Mouse (Mus musculus) heart, adult 18-20 months (tissue): Measurements from ENCODE around the gene Cfb. TPM values are rescaled to one million over a fixed set of nuclear protein-coding genes. Genes with fewer than 3 reads are reported as not detected.
A peak's percentile ranks its signal among the peaks of the same experiment; 100 is the strongest.
"Not testable (repeated sequence)": the region's sequence is repeated elsewhere in the genome, so short reads cannot be mapped to it uniquely, and the experiment has no call there.

ENCODE experiments used
- DNase-seq, 2 experiments: peaks; one replicate each; pipeline ENCODE4 v3.0.0; 2021 to 2022; ENCODE audit warnings: mixed read lengths in 1 of 2
- microRNA-seq, 2 experiments: library from miRNA; unstranded; fragments of <30 nt; microRNA quantifications; one replicate each; pipeline ENCODE4 v1.2.0; 2022
- total RNA-seq, 2 experiments: library from RNA; stranded (reverse); gene quantifications; 2 replicates each; pipeline ENCODE4 v1.2.3; 2021

The Cfb gene
- total RNA-seq, 2 experiments from 2014 or later = 3.3 to 13.7 TPM

- DNase-seq = peak; percentile 97
These were observed 25.5 kb downstream of the Cfb start, which contains the start of the genes Stk19 and Dxo for GRCm38 (mm10) chr17:34836856-34837221. Gene Stk19, minus strand, starts transcription at chr17:34836945. Gene Dxo, plus strand, starts transcription at chr17:34837019.

GRCm38 (mm10) chr17:34836155-34836855, 26.0 kb downstream of the Cfb start:
- no peak for DNase-seq

- DNase-seq = not testable (repeated sequence)
These were observed 31.5 kb downstream of the Cfb start for GRCm38 (mm10) chr17:34830776-34831175.

GRCm38 (mm10) chr17:34814818-34815370, 47.4 kb downstream of the Cfb start:
- DNase-seq = no peak

GRCm38 (mm10) chr17:34813747-34814146, 48.6 kb downstream of the Cfb start:
- peak; percentile 11 to 52 for DNase-seq

- DNase-seq = no peak
These were observed 51.0 kb downstream of the Cfb start for GRCm38 (mm10) chr17:34811275-34811674.

- not testable (repeated sequence) for DNase-seq
These were observed 51.5 kb downstream of the Cfb start for GRCm38 (mm10) chr17:34810811-34811210.

- not testable (repeated sequence) for DNase-seq
These were observed 51.9 kb downstream of the Cfb start for GRCm38 (mm10) chr17:34810411-34810810.

GRCm38 (mm10) chr17:34808599-34809205, 53.6 kb downstream of the Cfb start:
- no peak for DNase-seq

GRCm38 (mm10) chr17:34807176-34807575, 55.1 kb downstream of the Cfb start:
- DNase-seq = no peak

Small RNA genes within 50 kb of the gene (microRNA-seq; reads per million reads assigned to microRNA genes)
- 0 reads per million in 2 experiments for gene Mir6970
- gene Mir6971 = 0.76 to 2.2 reads per million in 2 experiments
- 0 reads per million in 2 experiments for gene Mir6972

Other genes starting within 250 kb of the Cfb start
- gene Egfl8, start 246.5 kb downstream of the Cfb start, total RNA-seq = 1 to 10 TPM in 1 of 2 experiments, under 1 TPM in 1; 0.85 to 1.1 TPM
- 10 to 100 TPM; 55.5 to 55.8 TPM for gene Ppt2, start 234.0 kb downstream of the Cfb start, total RNA-seq
- 1 to 10 TPM in 1 of 2 experiments, under 1 TPM in 1; 0.93 to 1.5 TPM for gene Prrt1, start 233.0 kb downstream of the Cfb start, total RNA-seq
- 1 to 10 TPM; 5.8 to 6.5 TPM for gene Fkbpl, start 217.8 kb downstream of the Cfb start, total RNA-seq
- gene Atf6b, start 215.4 kb downstream of the Cfb start, total RNA-seq = 10 to 100 TPM; 15.5 to 17.2 TPM
- 10 to 100 TPM; 22.9 to 26.5 TPM for gene Tnxb, start 192.0 kb downstream of the Cfb start, total RNA-seq
- 10 to 100 TPM; 14.4 to 25.5 TPM for gene C4b, start 118.6 kb downstream of the Cfb start, total RNA-seq
- gene Cyp21a1, start 58.0 kb downstream of the Cfb start, total RNA-seq = not detected
- gene Stk19, start 25.6 kb downstream of the Cfb start, total RNA-seq = 1 to 10 TPM; 8.5 to 9.5 TPM
- 10 to 100 TPM in 1 of 2 experiments, 1 to 10 TPM in 1; 9.8 to 13.3 TPM for gene Dxo, start 25.5 kb downstream of the Cfb start, total RNA-seq
- gene Skiv2l, start 12.3 kb downstream of the Cfb start, total RNA-seq = 10 to 100 TPM; 20.5 to 21.0 TPM
- gene Nelfe, start 12.1 kb downstream of the Cfb start, total RNA-seq = 10 to 100 TPM; 14.4 to 15.2 TPM
- gene Zbtb12, start 17.0 kb upstream of the Cfb start, total RNA-seq = 1 to 10 TPM; 7.4 to 7.7 TPM
- not detected for gene Gm20547, start 19.5 kb upstream of the Cfb start, total RNA-seq
- gene C2, start 35.7 kb upstream of the Cfb start, total RNA-seq = 1 to 10 TPM; 2.8 to 4.1 TPM
- 10 to 100 TPM; 38.1 to 42.7 TPM for gene Ehmt2, start 36.0 kb upstream of the Cfb start, total RNA-seq
- gene Slc44a4, start 51.9 kb upstream of the Cfb start, total RNA-seq = under 1 TPM in 1 of 2 experiments, not detected in 1; 0.62 TPM
- gene Neu1, start 68.7 kb upstream of the Cfb start, total RNA-seq = 10 to 100 TPM; 14.6 to 15.9 TPM
- 10 to 100 TPM; 15.5 to 68.2 TPM for gene Hspa1b, start 96.7 kb upstream of the Cfb start, total RNA-seq
- not detected for gene Gm20481, start 107.4 kb upstream of the Cfb start, total RNA-seq
- 10 to 100 TPM; 17.5 to 41.5 TPM for gene Hspa1a, start 109.6 kb upstream of the Cfb start, total RNA-seq
- 10 to 100 TPM in 1 of 2 experiments, 1 to 10 TPM in 1; 9.8 to 10.8 TPM for gene Hspa1l, start 110.2 kb upstream of the Cfb start, total RNA-seq
- gene Lsm2, start 119.3 kb upstream of the Cfb start, total RNA-seq = 10 to 100 TPM; 16.3 to 18.0 TPM
- gene Vars, start 138.5 kb upstream of the Cfb start, total RNA-seq = 10 to 100 TPM; 32.4 to 35.1 TPM
- 10 to 100 TPM; 13.1 to 14.1 TPM for gene Vwa7, start 154.1 kb upstream of the Cfb start, total RNA-seq
- not detected for gene Sapcd1, start 165.5 kb upstream of the Cfb start, total RNA-seq
- gene Msh5, start 184.2 kb upstream of the Cfb start, total RNA-seq = not detected
- gene Clic1, start 187.4 kb upstream of the Cfb start, total RNA-seq = 10 to 100 TPM; 30.4 to 32.4 TPM
- 10 to 100 TPM; 14.0 to 19.8 TPM for gene Ddah2, start 196.5 kb upstream of the Cfb start, total RNA-seq
- not detected for gene Ly6g6c, start 202.9 kb upstream of the Cfb start, total RNA-seq
- under 1 TPM; 0.31 to 0.87 TPM for gene Mpig6b, start 203.7 kb upstream of the Cfb start, total RNA-seq
- not detected for gene Ly6g6e, start 214.4 kb upstream of the Cfb start, total RNA-seq
- gene Ly6g6d, start 215.5 kb upstream of the Cfb start, total RNA-seq = under 1 TPM in 1 of 2 experiments, not detected in 1; 0.57 TPM
- gene Ly6g6f, start 223.1 kb upstream of the Cfb start, total RNA-seq = not detected
- gene Abhd16a, start 226.7 kb upstream of the Cfb start, total RNA-seq = 10 to 100 TPM; 55.1 to 59.5 TPM
- gene Ly6g5c, start 245.8 kb upstream of the Cfb start, total RNA-seq = not detected